Mouse (Mus musculus) left cerebral cortex, postnatal 4 days (tissue): Measurements from ENCODE around the gene Mpp4. TPM values are rescaled to one million over a fixed set of nuclear protein-coding genes. Genes with fewer than 3 reads are reported as not detected.

Experiments
- DNase-seq: peaks from one replicate; pipeline ENCODE4 v3.0.0-alpha.2; 2022
- intact Hi-C: fragments of 180-260 bp; cut with DNase I; formaldehyde crosslinking; loops from one replicate; pipeline ENCODE4 v1.15.1; 2025
- total RNA-seq, 2 experiments: library from RNA; stranded (reverse); gene quantifications; 2 replicates each; pipeline ENCODE4 v1.2.3; 2021

Mpp4 gene
- total RNA-seq, 2 experiments from 2014 or later = 1.2 to 1.4 TPM

DNA sequence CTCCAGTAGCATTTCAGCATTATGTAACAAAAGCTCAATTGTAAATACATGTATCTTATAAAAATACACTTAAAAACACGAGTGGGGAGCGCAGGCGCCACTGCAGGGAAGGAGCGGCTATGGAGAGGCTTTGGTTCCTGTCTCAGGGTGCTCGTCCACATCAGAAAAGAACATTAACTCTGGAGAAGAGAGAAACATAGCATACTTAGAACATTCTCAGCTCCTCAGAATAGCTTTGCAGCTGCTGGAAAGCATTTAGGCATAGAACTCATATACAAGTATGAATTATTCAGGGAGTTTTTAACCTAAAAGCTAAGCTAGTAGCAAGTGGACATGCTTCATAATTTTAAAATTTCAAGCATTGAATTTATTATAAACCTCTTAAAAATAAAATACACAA lies 62.2 kb downstream of the Mpp4 start:
- no peak for DNase-seq
- intact Hi-C loops = no loop called here

DNA sequence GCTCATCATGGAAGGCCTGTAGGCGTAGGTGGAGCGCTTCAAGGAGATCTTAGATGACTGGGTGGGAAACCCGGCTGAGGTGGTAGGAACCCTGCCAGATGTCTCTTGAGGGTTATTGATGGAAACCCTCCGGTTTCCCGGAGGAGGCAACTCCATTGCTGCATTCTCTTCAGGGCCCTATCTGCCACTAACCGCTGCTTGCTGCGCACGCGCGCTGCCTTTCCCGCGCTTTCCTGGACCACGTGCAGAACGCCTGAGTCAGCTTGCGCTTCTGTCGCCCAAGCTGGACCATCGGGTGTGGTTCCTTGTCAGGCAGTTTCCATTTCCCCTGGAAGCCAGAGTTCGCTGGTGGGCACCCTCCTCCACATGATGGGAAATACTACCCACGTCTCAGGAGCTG lies 68.5 kb downstream of the Mpp4 start, which contains the start of gene C2cd6:
Gene C2cd6 (minus strand): TSS at position 196 of the 400 bp plus-strand sequence.
- intact Hi-C loops = no loop called here
- DNase-seq = no peak

Other genes with a start within 250 kb of the Mpp4 start
- gene Trak2, start 190.0 kb downstream of the Mpp4 start, total RNA-seq = 10 to 100 TPM; 82.5 to 92.3 TPM
- gene Stradb, start 189.9 kb downstream of the Mpp4 start, total RNA-seq = 10 to 100 TPM; 88.3 to 93.0 TPM
- not detected for gene C2cd6, start 68.5 kb downstream of the Mpp4 start, total RNA-seq
- 10 to 100 TPM; 38.4 to 38.7 TPM for gene Tmem237, start 43.0 kb downstream of the Mpp4 start, total RNA-seq
- gene Als2, start 73.8 kb upstream of the Mpp4 start, total RNA-seq = 10 to 100 TPM; 41.3 to 42.8 TPM
- gene Cdk15, start 93.5 kb upstream of the Mpp4 start, total RNA-seq = under 1 TPM in 1 of 2 experiments, not detected in 1; 0.34 TPM